Mouse (Mus musculus): Measurements from ENCODE around the gene Zfp467. TPM values are rescaled to one million over a fixed set of nuclear protein-coding genes. Genes with fewer than 3 reads are reported as not detected.

Zfp467 gene
- polyA plus RNA-seq, 1 experiment from 2014 or later, result 29.5 TPM

DNA sequence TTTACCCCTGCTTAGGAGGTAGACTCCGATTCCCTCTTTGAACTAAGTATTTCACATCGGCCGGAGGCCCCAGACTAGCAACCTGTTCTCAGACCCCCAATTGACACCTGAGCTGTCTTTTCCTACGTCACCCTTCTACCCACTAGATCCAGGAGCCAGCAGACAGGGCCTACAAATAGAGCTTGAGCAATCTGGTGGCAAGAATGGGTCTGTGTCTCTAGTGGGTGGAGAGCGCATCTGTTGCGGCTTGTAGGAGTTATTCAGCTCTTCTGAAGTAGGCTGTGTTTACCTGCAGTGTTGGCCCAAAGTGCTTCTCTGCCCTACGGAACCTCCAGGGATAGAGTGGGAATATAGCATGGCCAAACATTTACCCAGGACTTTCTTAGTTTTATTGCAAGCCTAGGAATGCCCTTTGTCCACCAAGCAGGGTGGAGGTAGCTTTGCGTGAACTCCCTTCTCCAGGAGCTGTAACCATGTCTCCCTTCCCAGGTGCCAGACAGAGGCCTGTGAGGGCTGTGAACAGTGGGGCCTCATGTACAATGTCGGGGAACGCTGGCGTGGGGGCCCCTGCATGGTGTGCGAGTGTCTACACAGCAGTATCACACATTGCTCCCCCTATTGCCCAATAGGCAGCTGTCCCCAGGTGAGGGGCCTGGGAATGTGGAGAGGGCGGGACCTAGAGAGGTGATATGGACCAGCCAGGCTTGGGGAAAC lies 19.5 kb upstream of the Zfp467 start:
- Histone ChIP-seq H3K4me2 (replicated peaks) (no peak overlapping the region), H3K9ac (no peak overlapping the region), H3K9me3 (replicated peaks) (no peaks in the 10 kb centered on the region), H3K4me3 (replicated peaks) (no peak overlapping the region), H3K36me3 (no peaks in the 10 kb centered on the region), H3K27me3 (no peaks in the 10 kb centered on the region), H3K27ac (replicated peaks) (no peak overlapping the region), H3K4me1 (no peaks in the 10 kb centered on the region)
- no peak for ATAC-seq (ENCODE audit: insufficient number of reproducible peaks, low FRiP score, low TSS enrichment, low read depth)
- WGBS, result 91% methylated on average over 13 of the region's 13 CpGs

- no peak for ATAC-seq (ENCODE audit: insufficient number of reproducible peaks, low FRiP score, low TSS enrichment, low read depth)
- H3K27me3 ChIP-seq, result no peaks in the 10 kb centered on the region
- no peak overlapping the region for H3K9ac ChIP-seq
- H3K9me3 ChIP-seq (replicated peaks), result no peaks in the 10 kb centered on the region
- H3K4me1 ChIP-seq, result no peaks in the 10 kb centered on the region; the same call in 1 of the 2 replicates
- WGBS, result 70% methylated on average over 3 of the region's 3 CpGs
- no peaks in the 10 kb centered on the region for H3K36me3 ChIP-seq
- no peak overlapping the region for H3K27ac ChIP-seq (replicated peaks)
- H3K4me3 ChIP-seq (replicated peaks), result no peak overlapping the region
- no peak overlapping the region for H3K4me2 ChIP-seq (replicated peaks)
Observed at GRCm38 (mm10) chr6:48452771-48453170, 7.1 kb upstream of the Zfp467 start.

DNA sequence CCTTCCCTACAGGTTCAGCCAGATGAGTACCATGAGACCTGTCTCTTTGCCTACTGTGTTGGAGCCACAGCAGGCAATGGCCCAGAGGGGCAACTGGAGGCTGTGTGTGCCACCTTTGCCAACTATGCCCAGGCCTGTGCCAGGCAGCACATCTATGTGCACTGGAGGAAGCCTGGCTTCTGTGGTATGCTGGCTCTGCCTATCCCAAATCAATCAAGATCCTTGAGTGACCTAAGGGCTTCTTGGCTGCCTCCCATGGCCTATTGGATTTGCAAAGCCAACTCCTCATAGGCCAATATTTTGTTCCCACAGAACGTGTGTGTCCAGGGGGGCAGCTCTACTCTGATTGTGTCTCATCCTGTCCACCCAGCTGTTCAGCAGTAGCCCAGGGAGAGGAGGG lies 6.5 kb upstream of the Zfp467 start:
- Histone ChIP-seq H3K4me3 (replicated peaks) (no peak overlapping the region), H3K4me1 (no peaks in the 10 kb centered on the region; the same call in 1 of the 2 replicates), H3K9ac (no peak overlapping the region), H3K9me3 (replicated peaks) (no peaks in the 10 kb centered on the region), H3K36me3 (no peaks in the 10 kb centered on the region), H3K27ac (replicated peaks) (no peak overlapping the region), H3K4me2 (replicated peaks) (no peak overlapping the region), H3K27me3 (no peaks in the 10 kb centered on the region)
- no peak for ATAC-seq (ENCODE audit: insufficient number of reproducible peaks, low FRiP score, low TSS enrichment, low read depth)
- 59% methylated on average over 1 of the region's 1 CpGs for WGBS

- Histone ChIP-seq H3K4me2 (replicated peaks) (no peak overlapping the region), H3K9me3 (replicated peaks) (no peaks in the 10 kb centered on the region), H3K4me1 (peaks cover 9% of the 10 kb centered on the region), H3K27ac (replicated peaks) (no peak overlapping the region), H3K4me3 (replicated peaks) (no peak overlapping the region), H3K9ac (no peak overlapping the region), H3K27me3 (no peaks in the 10 kb centered on the region), H3K36me3 (no peaks in the 10 kb centered on the region)
- no peak for ATAC-seq (ENCODE audit: insufficient number of reproducible peaks, low FRiP score, low TSS enrichment, low read depth)
- 74% methylated on average over 7 of the region's 7 CpGs for WGBS
Observed at GRCm38 (mm10) chr6:48448527-48448926, 2.9 kb upstream of the Zfp467 start.

DNA sequence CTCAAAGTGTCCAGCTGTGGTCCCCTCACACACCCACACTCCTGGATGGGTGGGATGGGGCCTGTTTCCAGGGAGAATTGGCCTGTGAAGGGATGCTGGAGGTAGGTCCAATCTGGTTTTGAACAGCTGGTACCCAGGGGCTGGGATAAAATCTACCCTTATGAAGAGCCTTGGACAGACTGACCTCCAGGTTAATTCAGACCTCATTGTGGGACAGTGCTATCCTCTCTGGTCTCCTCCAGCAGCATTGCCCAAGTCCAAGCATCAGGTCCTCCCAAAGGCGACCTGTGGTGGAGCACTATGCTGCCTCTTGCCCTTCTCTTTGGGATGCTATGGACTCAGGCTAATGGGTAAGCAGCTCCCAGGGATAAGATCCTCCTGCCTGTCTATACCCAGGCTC lies 2.3 kb upstream of the Zfp467 start, which contains the start of gene Sspo:
TSS of gene Sspo (plus strand) at position 301 of the 400 bp plus-strand sequence.
- H3K27ac ChIP-seq (replicated peaks), result no peak within 1 kb of the TSS
- H3K9me3 ChIP-seq (replicated peaks), result no peaks in the 10 kb centered on the region
- ATAC-seq (ENCODE audit: insufficient number of reproducible peaks, low FRiP score, low TSS enrichment, low read depth), result no peak
- H3K9ac ChIP-seq, result no peak within 1 kb of the TSS
- H3K27me3 ChIP-seq, result no peaks in the 10 kb centered on the region
- no peak within 1 kb of the TSS for H3K4me3 ChIP-seq (replicated peaks)
- peaks cover 12% of the 10 kb centered on the region for H3K4me1 ChIP-seq
- WGBS, result 88% methylated on average over 1 of the region's 1 CpGs
- no peak within 1 kb of the TSS for H3K4me2 ChIP-seq (replicated peaks)
- no peaks in the 10 kb centered on the region for H3K36me3 ChIP-seq

GRCm38 (mm10) chr6:48446896-48447295 lies 1.3 kb upstream of the Zfp467 start:
- peaks cover 12% of the 10 kb centered on the region for H3K4me1 ChIP-seq
- H3K4me2 ChIP-seq (replicated peaks), result no peak overlapping the region
- H3K36me3 ChIP-seq, result peaks cover 10% of the 10 kb centered on the region
- 67% methylated on average over 3 of the region's 3 CpGs for WGBS
- no peaks in the 10 kb centered on the region for H3K9me3 ChIP-seq (replicated peaks)
- H3K27me3 ChIP-seq, result no peaks in the 10 kb centered on the region
- H3K4me3 ChIP-seq (replicated peaks), result no peak overlapping the region
- no peak for ATAC-seq (ENCODE audit: insufficient number of reproducible peaks, low FRiP score, low TSS enrichment, low read depth)
- 0 out of 2 replicates have a peak overlapping the region, but pooled peaks have one; percentile 1 for H3K27ac ChIP-seq (replicated peaks)
- H3K9ac ChIP-seq, result no peak overlapping the region

GRCm38 (mm10) chr6:48446256-48446655 lies 631 bp upstream of the Zfp467 start:
- peak overlapping the region; percentile 81 for H3K4me2 ChIP-seq (replicated peaks)
- H3K27ac ChIP-seq (replicated peaks), result peak overlapping the region; percentile 97
- no peaks in the 10 kb centered on the region for H3K27me3 ChIP-seq
- no peak overlapping the region for H3K9ac ChIP-seq
- H3K36me3 ChIP-seq, result peaks cover 16% of the 10 kb centered on the region
- ATAC-seq (ENCODE audit: insufficient number of reproducible peaks, low FRiP score, low TSS enrichment, low read depth), result no peak
- peak overlapping the region; percentile 85 for H3K4me3 ChIP-seq (replicated peaks)
- H3K9me3 ChIP-seq (replicated peaks), result no peaks in the 10 kb centered on the region
- H3K4me1 ChIP-seq, result peaks cover 13% of the 10 kb centered on the region
- 47% methylated on average over 3 of the region's 3 CpGs for WGBS

DNA sequence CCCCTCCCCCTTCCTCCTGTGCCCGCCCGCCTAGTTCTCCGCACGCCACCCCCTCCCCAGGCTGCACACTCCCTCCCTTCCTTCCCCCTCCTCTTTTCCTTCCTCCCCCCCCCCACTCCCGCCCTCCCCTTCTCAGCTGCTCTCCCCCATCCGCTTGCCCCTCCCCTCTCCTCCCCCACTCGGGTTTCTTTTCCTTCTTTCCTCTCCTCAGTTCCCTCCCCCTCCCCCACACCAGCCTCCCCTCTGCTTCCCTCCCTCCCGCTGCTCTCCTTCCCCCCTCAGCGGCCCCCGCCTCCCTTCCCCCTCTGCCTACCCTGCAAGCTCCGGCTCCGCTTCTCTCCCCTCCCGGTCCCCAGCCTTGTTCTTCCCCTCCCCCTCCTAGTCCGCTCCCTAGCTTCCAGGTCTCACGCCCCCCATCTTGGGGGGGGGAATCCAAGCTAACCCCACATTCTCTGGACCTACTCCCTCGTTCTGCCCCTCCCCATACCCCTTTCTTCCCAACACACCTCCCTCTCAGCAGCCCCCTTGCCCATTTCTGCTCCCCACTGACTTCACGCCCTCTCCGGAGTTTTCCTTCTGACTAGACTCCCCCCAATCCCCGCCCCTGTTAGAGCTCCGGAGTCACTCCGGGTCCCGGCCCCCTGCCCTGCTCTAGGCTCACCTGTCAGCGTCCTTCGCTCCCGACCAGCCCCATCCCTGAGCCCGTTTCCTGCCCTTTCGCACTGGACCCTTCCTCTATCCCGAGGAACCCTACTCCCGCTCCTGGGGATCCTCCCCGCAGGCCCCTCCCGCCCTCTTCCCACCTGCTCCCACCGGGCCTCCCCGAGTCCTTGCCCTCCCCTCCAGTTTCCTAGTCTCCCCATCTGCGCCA lies 1.1 kb downstream of the Zfp467 start:
- Histone ChIP-seq H3K4me1 (peaks cover 29% of the 10 kb centered on the region), H3K27ac (replicated peaks) (peak overlapping the region; percentile 97), H3K4me3 (replicated peaks) (peak overlapping the region; percentile 85), H3K4me2 (replicated peaks) (peak overlapping the region; percentile 81), H3K27me3 (no peaks in the 10 kb centered on the region), H3K9ac (peak overlapping the region; percentile 85), H3K9me3 (replicated peaks) (no peaks in the 10 kb centered on the region), H3K36me3 (peaks cover 25% of the 10 kb centered on the region)
- WGBS, result 0% methylated on average over 31 of the region's 34 CpGs
- peak; percentile 69 for ATAC-seq (ENCODE audit: insufficient number of reproducible peaks, low FRiP score, low TSS enrichment, low read depth)

DNA sequence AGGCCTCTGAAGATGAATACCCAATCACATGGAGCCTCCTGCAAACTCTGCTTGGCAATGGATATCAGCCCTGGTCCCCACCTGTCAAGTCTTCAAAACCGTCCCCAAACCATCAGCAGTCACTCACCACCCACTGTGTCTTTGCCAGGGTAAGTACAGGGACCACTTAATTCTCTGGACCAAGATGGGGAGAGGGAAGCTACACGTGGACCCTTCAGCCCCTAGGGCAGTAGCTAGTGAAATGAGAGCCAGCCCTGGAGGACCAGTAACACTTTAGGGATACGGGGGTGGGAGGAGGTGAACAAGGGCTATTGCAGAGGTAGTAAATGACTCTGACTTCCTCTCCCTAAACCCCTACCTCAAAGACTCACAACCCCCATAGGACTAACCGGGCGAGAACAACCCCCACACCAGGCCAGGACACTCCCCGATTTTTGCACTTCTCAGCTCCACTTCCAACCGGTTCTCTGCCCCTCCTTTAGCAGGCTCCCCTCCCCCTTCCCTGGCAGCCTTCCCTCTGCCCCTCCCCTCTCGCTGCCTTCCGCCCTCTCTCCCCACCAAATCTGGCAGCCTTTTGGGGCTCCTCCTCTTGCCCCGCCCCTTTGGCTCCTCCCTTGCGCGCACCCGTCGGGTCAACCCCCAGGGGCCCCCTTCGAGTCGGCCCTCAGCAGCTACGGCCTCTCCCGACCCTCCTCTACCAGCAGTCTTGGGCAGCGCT lies 1.9 kb downstream of the Zfp467 start:
- Histone ChIP-seq H3K4me2 (replicated peaks) (peak overlapping the region; percentile 81), H3K36me3 (peaks cover 33% of the 10 kb centered on the region), H3K27ac (replicated peaks) (peak overlapping the region; percentile 86), H3K4me1 (peaks cover 35% of the 10 kb centered on the region), H3K9me3 (replicated peaks) (no peaks in the 10 kb centered on the region), H3K4me3 (replicated peaks) (peak overlapping the region; percentile 85), H3K9ac (peak overlapping the region; percentile 16), H3K27me3 (no peaks in the 10 kb centered on the region)
- peak; percentile 89 for ATAC-seq (ENCODE audit: insufficient number of reproducible peaks, low FRiP score, low TSS enrichment, low read depth)
- WGBS, result 3% methylated on average over 18 of the region's 19 CpGs

DNA sequence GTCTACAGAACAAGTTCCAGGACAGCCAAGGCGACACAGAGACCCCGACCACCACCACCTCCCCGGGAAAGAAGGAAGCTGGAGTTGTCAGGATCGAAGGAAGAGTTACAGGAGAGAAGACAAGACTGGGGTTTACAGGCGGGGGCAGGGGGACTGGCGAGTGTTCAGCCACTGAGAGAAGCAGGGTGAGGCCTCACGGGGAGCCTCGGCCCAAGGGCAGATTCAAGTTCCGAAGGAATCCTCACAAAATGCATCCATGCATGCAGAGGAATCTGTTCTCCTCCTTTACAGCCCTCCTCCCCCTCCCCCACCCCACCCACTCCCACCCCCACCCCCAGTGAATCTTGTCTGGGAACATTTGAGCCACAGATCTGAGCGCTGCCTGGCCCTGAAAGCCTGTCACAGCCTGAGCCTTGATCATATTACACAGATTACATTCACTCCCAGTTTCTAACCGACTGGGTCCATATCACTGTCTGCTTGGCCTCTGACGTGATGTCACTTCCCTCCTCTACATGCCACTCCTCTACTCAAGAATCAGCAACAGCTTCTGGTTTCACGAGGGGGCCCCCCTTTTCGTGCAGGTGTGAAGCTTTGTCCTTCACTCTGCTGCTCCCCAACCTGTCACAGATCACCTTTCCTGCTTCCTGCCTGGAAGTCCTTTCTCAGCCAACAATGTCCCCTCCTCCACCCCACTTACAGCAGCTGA lies 5.2 kb downstream of the Zfp467 start:
- Histone ChIP-seq H3K27ac (replicated peaks) (0 out of 2 replicates have a peak overlapping the region, but pooled peaks have one; percentile 39), H3K27me3 (no peaks in the 10 kb centered on the region), H3K9me3 (replicated peaks) (no peaks in the 10 kb centered on the region), H3K4me1 (peaks cover 55% of the 10 kb centered on the region), H3K9ac (no peak overlapping the region), H3K36me3 (peaks cover 53% of the 10 kb centered on the region), H3K4me3 (replicated peaks) (no peak overlapping the region), H3K4me2 (replicated peaks) (no peak overlapping the region)
- 24% methylated on average over 14 of the region's 14 CpGs for WGBS
- no peak for ATAC-seq (ENCODE audit: insufficient number of reproducible peaks, low FRiP score, low TSS enrichment, low read depth)

Measured in embryonic facial prominence, embryonic 15.5 days (tissue).